Mouse (Mus musculus): ENCODE data around the gene Tbrg4. TPM values are rescaled to one million over a fixed set of nuclear protein-coding genes. Genes with fewer than 3 reads are reported as not detected.

Tbrg4 gene
- total and polyA plus RNA-seq, 3 experiments: 192 to 756 (median 278) TPM

DNA sequence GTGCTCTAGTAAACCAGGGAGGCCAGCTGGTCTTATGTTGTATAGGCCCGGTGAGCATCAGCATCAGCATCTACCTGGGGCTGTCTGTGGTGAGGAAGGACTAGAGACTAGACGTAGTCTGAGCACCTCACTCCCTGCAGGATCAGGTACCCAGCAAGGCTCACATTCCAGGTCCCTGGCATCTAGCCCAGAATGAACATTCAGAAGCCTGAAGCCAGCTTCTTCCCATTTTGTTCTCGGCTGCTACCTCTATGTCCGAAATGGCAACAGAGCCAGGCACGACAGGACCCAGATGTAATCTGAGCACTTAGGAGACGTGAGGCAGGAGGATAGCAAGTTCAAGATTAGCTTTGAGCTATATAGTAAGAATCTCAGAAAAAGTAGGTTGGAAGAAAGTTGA is 31.0 kb downstream of the Tbrg4 start:
- no peaks in the 10 kb centered on the region for H3K79me2 ChIP-seq (ENCODE audit: control insufficient read depth, insufficient read depth, low read length, poor library complexity)
- no peak for DNase-seq (ENCODE audit: low read depth, low spot score)
- no peaks in the 10 kb centered on the region for H3K27me3 ChIP-seq (ENCODE audit: control insufficient read depth in 1 of 2, insufficient read depth in 2 of 2, low read length in 2 of 2)
- no peaks in the 10 kb centered on the region for H3K9me3 ChIP-seq (replicated peaks; ENCODE audit: insufficient read depth, low read length)
- TF ChIP-seq HCFC1 (IDR thresholded peaks at IDR 0.05; ENCODE audit: low read depth, low read length) (no peak), MAX (IDR thresholded peaks at IDR 0.05; ENCODE audit: low read length) (no peak), MAZ (IDR thresholded peaks at IDR 0.05; ENCODE audit: low read depth, low read length) (no peak), RCOR1 (IDR thresholded peaks at IDR 0.05; ENCODE audit: low read depth, low read length) (no peak), CTCF (IDR thresholded peaks at IDR 0.05 in 2 of 3, conservative IDR thresholded peaks at IDR 0.05 in 1 of 3; ENCODE audit: control insufficient read depth in 1 of 3, insufficient read depth in 1 of 3, low read depth in 2 of 3, low read length in 3 of 3, poor library complexity in 1 of 3, severe bottlenecking in 1 of 3) (no peak), USF1 (IDR thresholded peaks at IDR 0.05; ENCODE audit: low read depth, low read length) (no peak), ZC3H11A (IDR thresholded peaks at IDR 0.05; ENCODE audit: low read depth, low read length) (no peak)
- H3K9ac ChIP-seq (ENCODE audit: control insufficient read depth, low read depth, low read length, poor library complexity, severe bottlenecking): no peak overlapping the region
- peaks cover 9 to 21% of the 10 kb centered on the region in 2 experiments for H3K36me3 ChIP-seq (ENCODE audit: control insufficient read depth in 1 of 2, insufficient read depth in 2 of 2, low read length in 2 of 2)
- H3K27ac ChIP-seq (ENCODE audit: control insufficient read depth, low read depth, low read length): peak overlapping the region; percentile 38
- peaks cover 0 to 9% of the 10 kb centered on the region in 2 experiments; a peak in 3 of 4 replicates for H3K4me1 ChIP-seq (ENCODE audit: control insufficient read depth in 1 of 2, insufficient read depth in 2 of 2, low read length in 2 of 2)
- H3K4me3 ChIP-seq (ENCODE audit: control insufficient read depth in 1 of 2, insufficient read depth in 1 of 2, low read depth in 2 of 2, low read length in 2 of 2): no peak overlapping the region

DNA sequence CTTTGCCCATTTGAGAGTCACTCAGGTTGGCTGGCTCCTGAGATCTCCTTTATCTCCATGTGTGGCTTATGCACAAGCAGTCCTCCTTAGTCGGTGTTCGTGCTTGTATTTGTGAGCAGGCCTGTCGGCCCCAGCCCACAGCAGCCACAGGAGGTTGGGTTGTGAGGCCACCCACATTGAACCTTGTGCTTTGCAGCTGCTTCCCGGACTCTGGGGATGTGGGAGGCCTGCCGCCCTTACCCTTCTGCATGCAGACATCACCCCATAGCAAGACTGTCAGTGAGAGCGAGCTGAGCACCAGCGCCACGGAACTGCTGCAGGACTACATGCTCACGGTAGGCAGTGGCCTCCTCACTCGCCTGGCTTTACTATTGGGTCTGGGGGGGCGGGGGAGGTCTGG is 32.5 kb downstream of the Tbrg4 start:
- TF ChIP-seq E2F4 (IDR thresholded peaks at IDR 0.05; ENCODE audit: borderline replicate concordance, low read depth, low read length): no peak
- no peak for TF ChIP-seq ZC3H11A (IDR thresholded peaks at IDR 0.05; ENCODE audit: low read depth, low read length)
- no peak for TF ChIP-seq CHD1 (IDR thresholded peaks at IDR 0.05; ENCODE audit: low read depth, low read length)
- Histone ChIP-seq H3K4me1 (ENCODE audit: control insufficient read depth in 1 of 2, insufficient read depth in 2 of 2, low read length in 2 of 2) (peaks cover 0 to 9% of the 10 kb centered on the region in 2 experiments; a peak in 3 of 4 replicates), H3K9ac (ENCODE audit: control insufficient read depth, low read depth, low read length, poor library complexity, severe bottlenecking) (no peak overlapping the region), H3K27ac (ENCODE audit: control insufficient read depth, low read depth, low read length) (no peak overlapping the region), H3K4me3 (ENCODE audit: control insufficient read depth in 1 of 2, insufficient read depth in 1 of 2, low read depth in 2 of 2, low read length in 2 of 2) (no peak overlapping the region), H3K36me3 (ENCODE audit: control insufficient read depth in 1 of 2, insufficient read depth in 2 of 2, low read length in 2 of 2) (peaks cover 9 to 22% of the 10 kb centered on the region in 2 experiments), H3K27me3 (ENCODE audit: control insufficient read depth in 1 of 2, insufficient read depth in 2 of 2, low read length in 2 of 2) (no peaks in the 10 kb centered on the region), H3K9me3 (replicated peaks; ENCODE audit: insufficient read depth, low read length) (no peaks in the 10 kb centered on the region), H3K79me2 (ENCODE audit: control insufficient read depth, insufficient read depth, low read length, poor library complexity) (no peaks in the 10 kb centered on the region)
- DNase-seq (ENCODE audit: low read depth, low spot score): no peak

DNA sequence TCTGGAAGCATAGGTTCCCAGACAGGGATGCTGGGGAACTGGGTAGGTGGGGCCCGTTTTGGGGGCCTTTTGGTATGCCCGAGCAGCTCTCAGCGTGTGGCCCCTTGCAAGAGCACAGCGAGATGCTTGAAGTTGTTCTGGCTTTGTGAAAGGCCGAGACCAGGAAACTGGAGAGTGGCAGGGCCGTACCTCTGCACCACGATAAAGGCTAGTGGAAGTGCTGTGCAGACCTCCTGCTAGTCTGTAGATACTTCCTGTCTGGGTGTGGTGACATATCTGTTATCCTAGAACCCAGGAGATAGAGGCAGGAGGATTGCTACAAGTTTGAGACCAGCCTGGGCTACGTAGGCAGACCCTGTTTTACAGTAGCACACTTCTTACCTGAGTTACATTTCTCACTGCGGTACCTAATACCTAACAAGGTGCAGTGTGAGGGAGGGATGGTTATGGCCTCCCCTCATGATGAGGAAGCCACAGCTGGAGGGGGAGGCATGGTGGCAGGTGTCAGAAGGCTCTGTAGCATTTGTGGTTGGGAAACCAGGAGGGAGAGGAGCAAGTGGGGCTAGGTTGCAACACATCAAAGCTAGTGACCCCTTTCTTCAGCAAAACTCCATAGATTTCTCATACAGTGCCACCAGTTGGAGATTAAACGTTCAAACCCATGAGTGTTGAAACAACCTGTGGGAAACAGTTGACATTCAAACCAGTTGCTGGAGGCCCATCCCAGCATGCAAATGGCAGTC is 34.8 kb downstream of the Tbrg4 start:
- Histone ChIP-seq H3K79me2 (ENCODE audit: control insufficient read depth, insufficient read depth, low read length, poor library complexity) (no peaks in the 10 kb centered on the region), H3K4me3 (ENCODE audit: control insufficient read depth in 1 of 2, insufficient read depth in 1 of 2, low read depth in 2 of 2, low read length in 2 of 2) (no peak overlapping the region), H3K4me1 (ENCODE audit: control insufficient read depth in 1 of 2, insufficient read depth in 2 of 2, low read length in 2 of 2) (peaks cover 7 to 16% of the 10 kb centered on the region in 2 experiments), H3K9ac (ENCODE audit: control insufficient read depth, low read depth, low read length, poor library complexity, severe bottlenecking) (no peak overlapping the region), H3K9me3 (replicated peaks; ENCODE audit: insufficient read depth, low read length) (no peaks in the 10 kb centered on the region), H3K27me3 (ENCODE audit: control insufficient read depth in 1 of 2, insufficient read depth in 2 of 2, low read length in 2 of 2) (no peaks in the 10 kb centered on the region), H3K27ac (ENCODE audit: control insufficient read depth, low read depth, low read length) (no peak overlapping the region), H3K36me3 (ENCODE audit: control insufficient read depth in 1 of 2, insufficient read depth in 2 of 2, low read length in 2 of 2) (peaks cover 19 to 22% of the 10 kb centered on the region in 2 experiments)
- peak; percentile 57 for DNase-seq (ENCODE audit: low read depth, low spot score)
- TF ChIP-seq MYC (IDR thresholded peaks at IDR 0.05; ENCODE audit: low read depth, low read length) (no peak), NRF1 (IDR thresholded peaks at IDR 0.05; ENCODE audit: insufficient read depth, low read depth, low read length, poor library complexity, severe bottlenecking) (no peak), EP300 (IDR thresholded peaks at IDR 0.05; ENCODE audit: low read depth in 1 of 2, low read length in 2 of 2) (peak; percentile 48 to 54; a peak in 2 of 4 replicates), SMC3 (IDR thresholded peaks at IDR 0.05; ENCODE audit: low read depth, low read length) (no peak), POLR2A (IDR thresholded peaks at IDR 0.05; ENCODE audit: control insufficient read depth in 1 of 2, insufficient read depth in 1 of 2, low read depth in 1 of 2, low read length in 2 of 2, poor library complexity in 1 of 2) (no peak), TAL1 (IDR thresholded peaks at IDR 0.05; ENCODE audit: low read length) (peak; percentile 47), ZNF384 (IDR thresholded peaks at IDR 0.05; ENCODE audit: low read depth, low read length) (no peak), GATA1 (IDR thresholded peaks at IDR 0.05; ENCODE audit: low read depth, low read length) (peak; percentile 46), MYB (IDR thresholded peaks at IDR 0.05; ENCODE audit: low read depth, low read length) (no peak), USF2 (IDR thresholded peaks at IDR 0.05; ENCODE audit: borderline replicate concordance in 1 of 2, insufficient read depth in 1 of 2, low read depth in 1 of 2, low read length in 2 of 2) (no peak)
